Mouse (Mus musculus): ENCODE measurements around the gene Galntl6.

The Galntl6 gene

GRCm38 (mm10) chr8:57849074-57849473 lies 1063.4 kb downstream of the Galntl6 start:
- no peak for DNase-seq (ENCODE audit: low read depth, low spot score)

DNA sequence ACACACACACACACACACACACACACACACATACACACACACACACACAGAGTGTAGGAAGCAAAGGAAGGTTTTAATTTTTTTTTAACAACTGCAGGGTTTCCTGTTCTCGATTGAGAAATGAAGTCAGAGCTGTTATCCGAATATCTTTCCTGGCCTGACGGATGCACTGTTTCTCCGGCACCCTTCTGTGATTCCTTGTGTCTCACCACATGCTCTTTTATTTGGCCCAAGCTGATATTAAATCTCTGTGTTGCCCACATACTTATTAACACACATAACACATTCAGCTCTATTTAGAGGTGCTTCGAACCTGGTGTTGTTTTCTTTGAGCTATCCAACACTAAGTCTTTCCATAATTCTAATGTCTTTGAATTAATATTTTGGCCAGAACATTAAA lies 1069.0 kb downstream of the Galntl6 start:
- DNase-seq (ENCODE audit: low read depth, low spot score) = no peak

- DNase-seq (ENCODE audit: low read depth, low spot score) = no peak
Observed at GRCm38 (mm10) chr8:57842462-57843391, 1069.7 kb downstream of the Galntl6 start.

- no peak for DNase-seq (ENCODE audit: low read depth, low spot score)
Observed at GRCm38 (mm10) chr8:57841446-57841845, 1071.0 kb downstream of the Galntl6 start.

DNA sequence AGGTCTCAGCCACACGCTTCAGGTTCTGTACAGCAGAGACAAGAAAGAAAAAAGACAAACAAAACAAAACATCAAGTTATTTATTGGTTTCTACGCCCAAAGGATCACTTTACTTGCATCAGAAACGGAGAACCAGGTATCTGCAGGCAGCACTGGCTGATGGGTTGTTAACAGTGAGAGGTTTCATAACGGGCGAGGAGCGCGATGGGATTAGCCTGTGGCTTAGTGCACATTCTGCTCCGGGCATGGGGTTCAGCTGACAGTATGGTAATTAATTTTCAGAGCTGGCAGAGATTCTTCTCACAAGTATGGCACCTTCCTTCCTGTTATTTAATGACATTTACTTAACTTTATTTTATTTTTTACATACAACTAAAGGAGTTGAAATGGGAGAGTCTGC lies 1075.1 kb downstream of the Galntl6 start:
- no peak for DNase-seq (ENCODE audit: low read depth, low spot score)

GRCm38 (mm10) chr8:57836981-57837380 lies 1075.5 kb downstream of the Galntl6 start:
- DNase-seq (ENCODE audit: low read depth, low spot score) = no peak

GRCm38 (mm10) chr8:57836201-57836883 lies 1076.1 kb downstream of the Galntl6 start:
- no peak for DNase-seq (ENCODE audit: low read depth, low spot score)

GRCm38 (mm10) chr8:57823151-57823550 lies 1089.3 kb downstream of the Galntl6 start:
- no peak for DNase-seq (ENCODE audit: low read depth, low spot score)

GRCm38 (mm10) chr8:57816034-57816433 lies 1096.4 kb downstream of the Galntl6 start:
- no peak for DNase-seq (ENCODE audit: low read depth, low spot score)

DNA sequence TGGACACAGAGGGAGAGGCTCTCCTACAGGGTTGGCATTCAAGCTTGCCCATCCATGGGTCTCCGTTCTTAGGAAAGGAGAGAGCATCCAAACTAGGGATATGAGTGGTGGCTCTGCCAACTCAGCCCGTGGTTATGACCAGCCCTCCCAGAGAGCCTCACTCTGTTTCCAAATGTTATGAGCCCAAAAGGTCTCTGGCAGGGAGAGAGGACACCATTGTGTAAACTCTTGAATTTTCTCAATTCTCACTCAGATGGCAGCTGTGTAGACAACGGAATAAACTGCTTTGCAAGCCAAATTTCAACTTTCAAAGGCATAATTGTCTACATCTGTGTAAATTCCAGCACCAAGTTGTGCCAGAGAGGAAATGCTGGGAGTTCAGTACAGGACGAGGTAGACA lies 1105.4 kb downstream of the Galntl6 start:
- no peak for DNase-seq (ENCODE audit: low read depth, low spot score)

DNA sequence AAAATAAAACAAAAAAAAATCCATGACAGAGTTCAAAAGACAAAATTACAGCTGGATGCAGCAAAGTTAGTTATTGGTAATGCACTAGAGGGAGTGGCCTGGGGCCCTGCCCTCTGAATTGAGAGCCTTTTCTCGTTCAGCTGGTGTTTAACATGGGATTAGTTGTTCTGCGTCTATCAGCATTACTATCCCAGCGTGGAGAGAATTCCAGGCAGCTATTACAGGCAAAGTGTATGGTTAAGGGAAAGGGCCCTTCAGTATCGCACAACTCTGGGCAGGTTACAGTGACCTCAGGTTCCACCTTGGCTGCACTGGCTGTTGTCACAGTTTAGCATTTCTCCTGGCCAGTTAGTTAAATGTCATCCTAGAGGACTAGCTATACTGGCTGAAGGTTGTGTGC lies 1107.3 kb downstream of the Galntl6 start:
- no peak for DNase-seq (ENCODE audit: low read depth, low spot score)

- no peak for DNase-seq (ENCODE audit: low read depth, low spot score)
Observed at GRCm38 (mm10) chr8:57803821-57804220, 1108.6 kb downstream of the Galntl6 start.

- DNase-seq (ENCODE audit: low read depth, low spot score) = peak; percentile 26
Observed at GRCm38 (mm10) chr8:57801197-57801596, 1111.2 kb downstream of the Galntl6 start.

GRCm38 (mm10) chr8:57800327-57800726 lies 1112.1 kb downstream of the Galntl6 start:
- peak; percentile 91 for DNase-seq (ENCODE audit: low read depth, low spot score)

GRCm38 (mm10) chr8:57799797-57800204 lies 1112.6 kb downstream of the Galntl6 start:
- peak; percentile 76 for DNase-seq (ENCODE audit: low read depth, low spot score)

GRCm38 (mm10) chr8:57793455-57793854 lies 1119.0 kb downstream of the Galntl6 start:
- DNase-seq (ENCODE audit: low read depth, low spot score) = no peak

DNA sequence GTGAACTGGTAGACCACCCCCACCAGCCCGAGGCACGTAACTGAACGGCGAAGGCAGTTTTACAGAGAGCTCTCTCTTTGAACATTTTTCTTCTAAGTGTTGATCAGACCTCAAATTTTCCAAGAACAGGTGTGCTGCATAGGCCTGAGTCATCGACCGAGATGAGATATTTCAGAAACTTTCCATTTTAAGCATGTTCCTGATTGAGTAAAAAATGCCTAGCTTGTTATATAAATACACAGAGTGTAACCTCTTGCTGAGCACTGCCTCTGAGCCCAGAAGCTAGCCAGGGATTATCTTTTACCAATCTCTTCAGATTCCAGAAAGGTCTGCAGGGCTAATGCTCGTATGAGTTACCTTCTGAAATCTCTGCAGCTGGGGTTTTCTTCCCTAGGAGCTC lies 1120.2 kb downstream of the Galntl6 start:
- DNase-seq (ENCODE audit: low read depth, low spot score) = peak; percentile 9

DNA sequence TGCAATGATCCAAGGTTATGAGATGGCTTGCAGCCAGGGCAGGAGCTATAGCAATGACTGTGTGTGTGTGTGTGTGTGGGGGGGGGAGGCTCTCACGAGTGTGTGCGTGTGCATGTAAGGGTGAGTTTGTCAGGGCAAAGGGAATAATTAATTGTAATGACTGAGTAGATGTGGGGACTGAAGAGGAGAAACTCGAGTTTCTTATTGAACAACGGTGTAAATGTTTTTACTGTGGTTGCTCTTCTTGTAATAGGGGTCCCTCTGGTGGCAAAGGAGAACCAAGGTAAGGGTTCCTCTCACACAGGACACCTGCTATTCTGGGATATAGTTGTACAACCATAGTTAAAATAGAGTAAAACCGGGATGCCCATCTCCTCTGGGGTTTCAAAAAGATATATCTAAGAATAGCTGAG lies 1121.1 kb downstream of the Galntl6 start:
- peak; percentile 59 for DNase-seq (ENCODE audit: low read depth, low spot score)

DNA sequence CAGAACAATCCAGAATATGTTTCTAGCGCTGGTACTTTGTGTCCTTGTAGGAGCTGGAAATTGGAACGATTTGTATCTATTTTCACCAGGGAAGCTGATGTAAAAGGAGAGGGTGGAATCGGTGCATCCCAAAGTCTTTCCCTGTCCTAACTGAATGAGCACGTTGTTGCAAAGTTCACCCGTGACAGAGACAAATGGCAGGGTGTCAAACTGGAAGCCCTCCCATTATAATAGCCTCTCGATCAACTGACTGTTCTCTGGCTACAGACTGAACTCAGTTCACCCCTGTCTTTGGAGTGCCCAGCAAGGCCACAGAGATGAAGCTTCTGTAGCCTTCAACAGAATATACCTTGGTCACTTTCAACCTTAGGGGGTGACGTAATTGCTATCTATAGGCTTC lies 1132.9 kb downstream of the Galntl6 start:
- no peak for DNase-seq (ENCODE audit: low read depth, low spot score)

DNA sequence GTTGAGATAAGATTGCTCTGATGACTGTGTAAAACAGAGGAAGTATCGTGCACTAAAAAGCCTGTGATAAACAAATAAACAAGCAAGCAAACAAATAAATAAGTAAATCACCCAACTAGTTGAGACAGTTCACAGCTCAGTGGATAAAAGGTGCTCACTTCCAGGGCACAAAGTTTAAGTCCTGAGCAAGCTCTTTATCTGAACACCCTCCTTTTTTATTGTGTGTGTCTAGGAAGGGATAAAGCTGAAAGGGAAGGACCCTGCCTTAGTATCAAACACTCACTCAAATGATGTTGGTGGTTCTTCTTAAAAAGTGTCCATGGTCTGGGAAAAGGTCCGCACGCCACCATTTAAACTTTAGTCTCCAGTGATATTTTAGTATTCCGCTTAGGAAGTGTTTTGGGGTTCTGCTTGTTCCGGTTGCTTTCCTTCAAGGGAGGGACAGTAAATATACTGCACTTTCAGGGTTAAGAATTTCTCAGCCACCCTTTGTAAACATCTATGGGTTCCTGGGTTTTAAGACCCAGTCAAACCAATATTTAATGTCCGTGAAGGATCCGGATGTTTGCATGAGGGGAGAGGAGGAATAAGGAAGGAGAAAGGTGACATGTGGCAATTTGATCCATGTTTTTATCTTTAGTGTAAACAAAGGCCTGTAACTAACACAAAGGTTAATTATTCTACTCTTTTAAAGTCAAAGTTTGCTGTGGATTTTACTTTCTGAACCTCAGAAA lies 1134.3 kb downstream of the Galntl6 start:
- DNase-seq (ENCODE audit: low read depth, low spot score) = no peak

- DNase-seq (ENCODE audit: low read depth, low spot score) = no peak
Observed at GRCm38 (mm10) chr8:57776723-57777122, 1135.7 kb downstream of the Galntl6 start.

DNA sequence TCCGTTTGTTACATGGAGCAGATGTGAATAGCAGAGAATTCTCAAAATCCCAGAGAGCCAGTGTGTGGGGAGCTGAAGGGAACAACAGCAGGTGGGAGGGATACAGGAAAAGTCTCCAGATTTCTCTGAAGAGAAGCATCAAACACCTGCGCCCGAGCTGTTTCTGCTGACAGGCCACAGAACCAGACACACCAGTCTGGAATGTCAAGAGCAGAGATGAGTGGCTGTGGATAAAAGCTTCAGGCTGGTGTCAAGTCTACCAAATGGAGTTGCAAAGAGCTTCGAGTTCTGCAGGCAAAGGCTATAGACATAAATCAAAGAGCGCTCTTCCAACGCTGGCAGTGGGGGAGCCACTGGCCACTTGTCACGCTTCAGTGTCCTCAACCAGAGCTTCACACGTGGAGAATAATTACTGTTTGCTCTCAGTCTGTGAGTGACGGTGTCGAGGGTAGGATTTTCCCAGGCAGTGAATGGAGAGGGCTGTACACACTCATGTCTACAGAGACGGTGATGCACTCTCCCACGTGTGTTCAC lies 1139.6 kb downstream of the Galntl6 start:
- DNase-seq (ENCODE audit: low read depth, low spot score) = no peak

Data from CD4-positive, CD25-positive, alpha-beta regulatory T cell, adult 2 months (primary cell).